Mouse (Mus musculus) duodenum, adult 2 months (tissue): ENCODE data around the gene Gm11114. TPM values are rescaled to one million over a fixed set of nuclear protein-coding genes. Genes with fewer than 3 reads are reported as not detected.

Experiments used
- polyA plus RNA-seq: library from polyadenylated mRNA; depleted of rRNA; stranded (reverse); fragments of >200 nt; gene quantifications from 2 replicates; pipeline ENCODE4 v1.2.3, GENCODE M21; 2012; ENCODE audit warnings: low replicate concordance; rRNA removed

Gene Gm11114
- not detected in 2 replicates for polyA plus RNA-seq

GRCm38 (mm10) chr9:85312473-85312872, at the start of gene Gm11114:
Gene Gm11114, plus strand, starts transcription at chr9:85312773.

GRCm38 (mm10) chr9:85327242-85328211, 15.0 kb downstream of the Gm11114 start, which contains the start of gene Tent5a:
Gene Tent5a, minus strand, starts transcription at chr9:85327348.

Other genes with a start within 250 kb of the Gm11114 start
- 3.3 and 6.3 TPM in 2 replicates for gene Tent5a, start 14.6 kb downstream of the Gm11114 start, polyA plus RNA-seq